Mouse (Mus musculus): Measurements from ENCODE around the gene Bicral. TPM values are rescaled to one million over a fixed set of nuclear protein-coding genes. Genes with fewer than 3 reads are reported as not detected.
A peak's percentile ranks its signal among the peaks of the same experiment; 100 is the strongest.
"Not testable (repeated sequence)": the region's sequence is repeated elsewhere in the genome, so short reads cannot be mapped to it uniquely, and the experiment has no call there.

Gene Bicral
- total RNA-seq, 1 experiment from 2014 or later, result 27.0 TPM

GRCm38 (mm10) chr17:46854640-46855110 is 3.6 kb downstream of the Bicral start:
- no peak for ATAC-seq (replicated peaks in 1 of 2; ENCODE audit: insufficient read depth in 1 of 2, low FRiP score in 2 of 2, low TSS enrichment in 1 of 2, low read depth in 1 of 2, poor library complexity in 2 of 2, severe bottlenecking in 2 of 2)

GRCm38 (mm10) chr17:46854096-46854495 is 4.2 kb downstream of the Bicral start:
- no peak for ATAC-seq (replicated peaks in 1 of 2; ENCODE audit: insufficient read depth in 1 of 2, low FRiP score in 2 of 2, low TSS enrichment in 1 of 2, low read depth in 1 of 2, poor library complexity in 2 of 2, severe bottlenecking in 2 of 2)

GRCm38 (mm10) chr17:46853281-46853680 is 5.0 kb downstream of the Bicral start:
- no peak for ATAC-seq (replicated peaks in 1 of 2; ENCODE audit: insufficient read depth in 1 of 2, low FRiP score in 2 of 2, low TSS enrichment in 1 of 2, low read depth in 1 of 2, poor library complexity in 2 of 2, severe bottlenecking in 2 of 2)

DNA sequence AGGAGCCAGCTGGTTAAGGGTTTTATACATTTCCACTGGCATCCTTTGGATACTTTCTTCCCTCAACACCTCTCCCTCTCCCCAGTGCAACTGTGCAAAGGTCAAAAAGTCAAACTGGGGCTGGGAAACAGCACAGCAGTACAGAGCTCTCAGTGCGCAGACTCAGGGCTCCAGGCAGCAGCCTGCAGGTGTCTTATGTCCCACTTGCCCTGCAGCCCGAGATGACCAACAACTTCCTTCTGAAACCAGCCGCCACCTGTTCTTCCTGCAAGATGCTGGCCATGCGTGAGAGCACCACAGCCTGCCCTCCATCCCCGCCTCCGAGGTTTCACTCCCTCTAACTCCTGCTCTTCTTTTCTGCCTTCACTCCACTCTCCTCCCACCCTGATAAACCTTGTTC is 5.6 kb downstream of the Bicral start:
- peak; percentile 23 to 26; a peak in 2 of 4 replicates for ATAC-seq (replicated peaks in 1 of 2; ENCODE audit: insufficient read depth in 1 of 2, low FRiP score in 2 of 2, low TSS enrichment in 1 of 2, low read depth in 1 of 2, poor library complexity in 2 of 2, severe bottlenecking in 2 of 2)

- no peak for ATAC-seq (replicated peaks in 1 of 2; ENCODE audit: insufficient read depth in 1 of 2, low FRiP score in 2 of 2, low TSS enrichment in 1 of 2, low read depth in 1 of 2, poor library complexity in 2 of 2, severe bottlenecking in 2 of 2)
Measured at GRCm38 (mm10) chr17:46847206-46847605, 11.1 kb downstream of the Bicral start.

DNA sequence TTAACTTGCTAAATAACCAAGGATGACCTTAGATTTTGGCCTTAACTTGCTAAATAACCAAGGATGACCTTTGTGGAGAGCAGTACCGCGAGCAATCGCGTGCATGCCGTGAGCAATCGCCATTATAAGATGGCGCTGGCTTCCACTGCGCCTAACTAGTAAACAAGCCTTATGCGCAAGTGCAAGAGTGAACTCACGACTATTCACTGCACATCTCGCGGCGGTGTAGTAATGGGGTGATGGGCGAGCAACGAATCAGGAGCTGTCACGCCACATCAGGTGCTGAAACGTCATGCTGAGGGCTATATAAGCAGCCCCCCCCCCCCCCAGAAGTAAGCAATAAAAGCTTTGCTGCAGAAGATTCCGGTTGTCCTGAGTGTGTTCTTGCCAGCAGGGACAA is 11.7 kb downstream of the Bicral start:
- ATAC-seq (replicated peaks in 1 of 2; ENCODE audit: insufficient read depth in 1 of 2, low FRiP score in 2 of 2, low TSS enrichment in 1 of 2, low read depth in 1 of 2, poor library complexity in 2 of 2, severe bottlenecking in 2 of 2), result not testable (repeated sequence)

GRCm38 (mm10) chr17:46845262-46845661 is 13.0 kb downstream of the Bicral start:
- ATAC-seq (replicated peaks in 1 of 2; ENCODE audit: insufficient read depth in 1 of 2, low FRiP score in 2 of 2, low TSS enrichment in 1 of 2, low read depth in 1 of 2, poor library complexity in 2 of 2, severe bottlenecking in 2 of 2), result no peak

- no peak for ATAC-seq (replicated peaks in 1 of 2; ENCODE audit: insufficient read depth in 1 of 2, low FRiP score in 2 of 2, low TSS enrichment in 1 of 2, low read depth in 1 of 2, poor library complexity in 2 of 2, severe bottlenecking in 2 of 2)
Measured at GRCm38 (mm10) chr17:46844811-46845210, 13.5 kb downstream of the Bicral start.

DNA sequence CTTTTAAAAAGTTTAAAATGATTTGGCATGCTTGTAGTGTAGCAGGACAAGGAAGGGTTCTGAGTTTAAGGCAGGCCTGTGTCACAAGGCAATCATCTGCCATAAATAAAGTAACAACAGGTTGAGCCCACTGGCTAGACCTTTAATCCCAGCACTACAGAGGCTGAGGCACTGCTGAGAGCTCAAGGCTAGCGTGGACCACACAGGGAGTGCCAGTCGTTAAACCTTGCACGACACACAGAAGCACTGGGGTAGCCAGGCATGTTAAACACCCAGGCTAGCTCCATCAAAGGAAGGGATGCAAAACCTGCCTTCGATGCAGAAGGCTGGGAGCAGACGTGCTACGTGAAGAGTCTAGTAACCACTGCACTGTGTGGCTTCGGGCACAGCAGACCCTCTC is 14.6 kb downstream of the Bicral start:
- no peak for ATAC-seq (replicated peaks in 1 of 2; ENCODE audit: insufficient read depth in 1 of 2, low FRiP score in 2 of 2, low TSS enrichment in 1 of 2, low read depth in 1 of 2, poor library complexity in 2 of 2, severe bottlenecking in 2 of 2)

- no peak for ATAC-seq (replicated peaks in 1 of 2; ENCODE audit: insufficient read depth in 1 of 2, low FRiP score in 2 of 2, low TSS enrichment in 1 of 2, low read depth in 1 of 2, poor library complexity in 2 of 2, severe bottlenecking in 2 of 2)
Measured at GRCm38 (mm10) chr17:46843022-46843421, 15.3 kb downstream of the Bicral start.

DNA sequence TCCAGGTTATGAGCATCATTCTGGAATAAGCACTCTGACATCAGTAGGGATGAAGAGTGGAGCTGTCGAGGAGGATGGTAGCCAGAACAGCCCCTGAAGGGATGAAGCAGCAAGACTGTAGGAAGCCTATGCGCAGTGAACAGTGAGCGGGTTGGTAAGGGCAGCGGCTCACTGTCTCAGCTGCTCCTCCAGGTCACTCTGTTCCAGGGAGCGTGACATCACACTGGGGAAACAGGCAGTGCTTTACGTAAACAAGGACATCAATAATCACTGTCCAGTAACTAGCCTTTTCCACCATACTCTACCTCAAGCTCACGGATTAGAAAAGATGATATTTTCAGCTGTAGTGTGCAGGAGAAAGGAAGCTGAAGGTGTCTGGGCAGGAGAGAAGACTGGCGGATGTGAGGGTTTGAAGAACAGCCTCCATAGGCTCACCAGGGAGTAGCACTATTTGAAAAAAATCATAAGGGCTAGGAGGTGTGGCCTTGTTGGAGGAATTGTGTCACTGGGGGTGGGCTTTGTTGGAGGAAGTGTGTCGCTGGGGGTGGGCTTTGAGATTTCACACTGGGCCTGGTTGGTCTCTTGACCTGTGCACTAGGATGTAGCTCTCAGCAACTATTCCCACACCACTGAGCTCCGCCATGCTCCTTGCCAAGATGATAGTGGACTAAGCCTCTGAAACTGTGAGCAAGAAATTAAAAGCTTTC is 17.8 kb downstream of the Bicral start:
- ATAC-seq (replicated peaks in 1 of 2; ENCODE audit: insufficient read depth in 1 of 2, low FRiP score in 2 of 2, low TSS enrichment in 1 of 2, low read depth in 1 of 2, poor library complexity in 2 of 2, severe bottlenecking in 2 of 2), result no peak

GRCm38 (mm10) chr17:46838396-46838920 is 19.8 kb downstream of the Bicral start:
- ATAC-seq (replicated peaks in 1 of 2; ENCODE audit: insufficient read depth in 1 of 2, low FRiP score in 2 of 2, low TSS enrichment in 1 of 2, low read depth in 1 of 2, poor library complexity in 2 of 2, severe bottlenecking in 2 of 2), result no peak

DNA sequence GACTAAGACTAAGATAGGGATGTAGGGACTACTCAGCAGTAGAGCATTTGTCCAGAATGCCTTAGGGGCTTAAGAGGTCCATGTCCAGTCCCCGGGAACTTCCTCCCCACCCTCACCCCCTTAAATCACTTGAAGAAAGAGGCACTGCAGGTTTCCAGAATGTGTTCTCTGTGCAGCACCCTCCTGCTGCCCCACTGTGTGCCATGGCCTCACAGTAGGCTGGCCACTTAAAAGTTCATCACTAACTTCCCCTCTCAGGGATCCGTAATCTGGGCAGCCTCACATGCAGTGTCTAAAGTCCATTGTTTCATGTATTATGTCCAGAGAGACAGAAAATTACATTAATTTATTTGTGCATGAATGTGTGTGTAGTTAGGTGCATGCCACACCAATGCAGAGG is 20.4 kb downstream of the Bicral start:
- no peak for ATAC-seq (replicated peaks in 1 of 2; ENCODE audit: insufficient read depth in 1 of 2, low FRiP score in 2 of 2, low TSS enrichment in 1 of 2, low read depth in 1 of 2, poor library complexity in 2 of 2, severe bottlenecking in 2 of 2)

- peak; percentile 37 to 80 for ATAC-seq (replicated peaks in 1 of 2; ENCODE audit: insufficient read depth in 1 of 2, low FRiP score in 2 of 2, low TSS enrichment in 1 of 2, low read depth in 1 of 2, poor library complexity in 2 of 2, severe bottlenecking in 2 of 2)
Measured at GRCm38 (mm10) chr17:46835093-46835715, 23.1 kb downstream of the Bicral start.

- ATAC-seq (replicated peaks in 1 of 2; ENCODE audit: insufficient read depth in 1 of 2, low FRiP score in 2 of 2, low TSS enrichment in 1 of 2, low read depth in 1 of 2, poor library complexity in 2 of 2, severe bottlenecking in 2 of 2), result no peak
Measured at GRCm38 (mm10) chr17:46832981-46833305, 25.3 kb downstream of the Bicral start.

- ATAC-seq (replicated peaks in 1 of 2; ENCODE audit: insufficient read depth in 1 of 2, low FRiP score in 2 of 2, low TSS enrichment in 1 of 2, low read depth in 1 of 2, poor library complexity in 2 of 2, severe bottlenecking in 2 of 2), result no peak
Measured at GRCm38 (mm10) chr17:46832101-46832980, 25.9 kb downstream of the Bicral start.

GRCm38 (mm10) chr17:46829856-46830535 is 28.3 kb downstream of the Bicral start:
- ATAC-seq (replicated peaks in 1 of 2; ENCODE audit: insufficient read depth in 1 of 2, low FRiP score in 2 of 2, low TSS enrichment in 1 of 2, low read depth in 1 of 2, poor library complexity in 2 of 2, severe bottlenecking in 2 of 2), result peak; percentile 29 to 43; a peak in 3 of 4 replicates

Data from hematopoietic stem cell, adult 5-6 weeks (primary cell).